Mouse (Mus musculus) liver, adult 2 months (tissue): ENCODE data around the gene 1190007I07Rik. TPM values are rescaled to one million over a fixed set of nuclear protein-coding genes. Genes with fewer than 3 reads are reported as not detected.

Source experiments
- DNase-seq: peaks from one replicate; pipeline ENCODE4 v3.0.0-alpha.2; 2011; ENCODE audit warnings: low read depth, low spot score; ENCODE audit errors: extremely low read depth
- H3K27ac ChIP-seq: fragments of 200-500 bp; replicated peaks from 2 replicates; pipeline ENCODE4 v1.5.1; 2012; ENCODE audit warnings: low read depth, mild to moderate bottlenecking, control low read depth, inconsistent platforms, low read length; ENCODE audit not compliant: insufficient read depth
- H3K27me3 ChIP-seq: fragments of 200-500 bp; 2 replicates; pipeline ENCODE4 v1.6.1; 2012; ENCODE audit warnings: mild to moderate bottlenecking, moderate library complexity, low read length, inconsistent platforms; ENCODE audit not compliant: control insufficient read depth, insufficient read depth
- H3K36me3 ChIP-seq: fragments of 200-500 bp; 2 replicates; pipeline ENCODE4 v1.6.1; 2012; ENCODE audit warnings: low read length, inconsistent platforms; ENCODE audit not compliant: control insufficient read depth, insufficient read depth
- H3K4me1 ChIP-seq: fragments of 200-500 bp; 2 replicates; pipeline ENCODE4 v1.6.1; 2011; ENCODE audit warnings: low read length; ENCODE audit not compliant: control insufficient read depth, insufficient read depth
- H3K4me3 ChIP-seq: fragments of 200-500 bp; 2 replicates; pipeline ENCODE4 v1.5.1; 2011; ENCODE audit warnings: low read depth, mild to moderate bottlenecking, control low read depth, low read length, moderate library complexity; ENCODE audit not compliant: insufficient read depth
- H3K79me2 ChIP-seq: fragments of 200-500 bp; 2 replicates; pipeline ENCODE4 v1.6.1; 2012; ENCODE audit warnings: inconsistent platforms, mild to moderate bottlenecking, low read length, moderate library complexity; ENCODE audit not compliant: control insufficient read depth, insufficient read depth
- H3K9ac ChIP-seq: fragments of 200-500 bp; 2 replicates; pipeline ENCODE4 v1.6.1; 2012; ENCODE audit warnings: low read depth, mild to moderate bottlenecking, control low read depth, inconsistent platforms, low read length
- CTCF ChIP-seq: fragments of 200-500 bp; IDR thresholded peaks from 2 replicates; pipeline ENCODE4 v1.5.1; 2011; ENCODE audit warnings: low read depth, low read length, control low read depth
- POLR2A ChIP-seq: fragments of 200-500 bp; IDR thresholded peaks from 2 replicates; pipeline ENCODE4 v1.6.1; 2011; ENCODE audit warnings: low read length, control low read depth; ENCODE audit not compliant: insufficient read depth; ENCODE audit errors: extremely low read depth
- WGBS: fragments of 180-500 bp; shearing (Covaris S2); methylation state at CpG from one replicate; pipeline ENCODE4 v1.1.7; 2018; 5-methylcytosine and 5-hydroxymethylcytosine counted together
- polyA plus RNA-seq: library from polyadenylated mRNA; depleted of rRNA; stranded (reverse); fragments of >200 nt; gene quantifications from 2 replicates; pipeline ENCODE4 v1.2.3, GENCODE M21; 2012; rRNA removed
- total RNA-seq: library from RNA; depleted of rRNA; stranded (reverse); fragments of >200 nt; gene quantifications from 2 replicates; pipeline ENCODE4 v1.2.3, GENCODE M21; 2014; rRNA removed

1190007I07Rik gene
- 18.1 and 24.3 TPM in 2 replicates for total RNA-seq
- 42.0 and 48.5 TPM in 2 replicates for polyA plus RNA-seq

GRCm38 (mm10) chr10:82622671-82623552 is at the start of gene 1190007I07Rik:
Gene 1190007I07Rik, minus strand, starts transcription at chr10:82623228.
- peak within 1 kb of the TSS; percentile 87 for H3K9ac ChIP-seq
- TF ChIP-seq POLR2A (no peak; the same call in 1 of the 2 replicates), CTCF (no peak)
- H3K27me3 ChIP-seq, result no peaks in the 10 kb centered on the region
- H3K79me2 ChIP-seq, result no peaks in the 10 kb centered on the region
- H3K36me3 ChIP-seq, result no peaks in the 10 kb centered on the region
- peak within 1 kb of the TSS; percentile 78 for H3K4me3 ChIP-seq
- WGBS, result under 1% methylated on average over 59 of the region's 61 CpGs
- peak within 1 kb of the TSS; percentile 84 for H3K27ac ChIP-seq
- H3K4me1 ChIP-seq, result peaks cover 2% of the 10 kb centered on the region
- peak; percentile 100 for DNase-seq

- no peak overlapping the region for H3K9ac ChIP-seq
- H3K27ac ChIP-seq, result no peak overlapping the region
- no peaks in the 10 kb centered on the region for H3K36me3 ChIP-seq
- 74% methylated on average over 6 of the region's 6 CpGs for WGBS
- no peak for DNase-seq
- H3K27me3 ChIP-seq, result no peaks in the 10 kb centered on the region
- H3K4me3 ChIP-seq, result no peak overlapping the region
- H3K79me2 ChIP-seq, result no peaks in the 10 kb centered on the region
- peaks cover 2% of the 10 kb centered on the region for H3K4me1 ChIP-seq
- TF ChIP-seq CTCF (no peak), POLR2A (no peak)
Measured at GRCm38 (mm10) chr10:82670205-82670604, 47.2 kb upstream of the 1190007I07Rik start.

- H3K79me2 ChIP-seq, result no peaks in the 10 kb centered on the region
- H3K36me3 ChIP-seq, result no peaks in the 10 kb centered on the region
- H3K27ac ChIP-seq, result no peak overlapping the region
- H3K4me1 ChIP-seq, result peaks cover 2% of the 10 kb centered on the region
- 18% methylated on average over 22 of the region's 22 CpGs for WGBS
- TF ChIP-seq CTCF (peak; percentile 77), POLR2A (no peak)
- no peak overlapping the region for H3K9ac ChIP-seq
- DNase-seq, result peak; percentile 74
- no peak overlapping the region for H3K4me3 ChIP-seq
- H3K27me3 ChIP-seq, result no peaks in the 10 kb centered on the region
Measured at GRCm38 (mm10) chr10:82666436-82667234, 43.6 kb upstream of the 1190007I07Rik start.

GRCm38 (mm10) chr10:82665951-82666350 is 42.9 kb upstream of the 1190007I07Rik start:
- Histone ChIP-seq H3K27me3 (no peaks in the 10 kb centered on the region), H3K9ac (no peak overlapping the region), H3K4me1 (peaks cover 2% of the 10 kb centered on the region), H3K79me2 (no peaks in the 10 kb centered on the region), H3K27ac (no peak overlapping the region), H3K36me3 (no peaks in the 10 kb centered on the region), H3K4me3 (no peak overlapping the region)
- TF ChIP-seq POLR2A (no peak), CTCF (no peak)
- no peak for DNase-seq
- WGBS, result 65% methylated on average over 3 of the region's 3 CpGs

GRCm38 (mm10) chr10:82663289-82663688 is 40.3 kb upstream of the 1190007I07Rik start:
- H3K27ac ChIP-seq, result no peak overlapping the region
- H3K36me3 ChIP-seq, result no peaks in the 10 kb centered on the region
- H3K27me3 ChIP-seq, result no peaks in the 10 kb centered on the region
- H3K4me3 ChIP-seq, result no peak overlapping the region
- WGBS, result 84% methylated on average over 2 of the region's 2 CpGs
- no peak overlapping the region for H3K9ac ChIP-seq
- DNase-seq, result no peak
- no peaks in the 10 kb centered on the region for H3K79me2 ChIP-seq
- TF ChIP-seq POLR2A (no peak), CTCF (no peak)
- H3K4me1 ChIP-seq, result peaks cover 2% of the 10 kb centered on the region
